Mouse (Mus musculus) heart, postnatal 0 days (tissue): ENCODE measurements at regions not wholly inside any gene's neighbourhood (a gene's known extent, or its start where the extent isn't known, plus 50 kb on each side); places are given as distances from the start of the nearest gene placed in this dataset.
A peak's percentile ranks its signal among the peaks of the same experiment; 100 is the strongest.

Experiments used
- ATAC-seq: fragments of 200-750 bp; cut with Nextera tagmentation; 2 replicates; pipeline ENCODE4 v1.8.0; 2017; ENCODE audit warnings: low read depth, moderate number of reproducible peaks, moderate library complexity; ENCODE audit not compliant: insufficient read depth
- DNase-seq: peaks from one replicate; pipeline ENCODE4 v3.0.0-alpha.2; 2016; ENCODE audit warnings: low spot score
- H3K27ac ChIP-seq: fragments of 300-500 bp; sonication (generic); 2 replicates; pipeline ENCODE4 v1.5.1; 2014; ENCODE audit warnings: low read depth, mild to moderate bottlenecking
- H3K27me3 ChIP-seq: fragments of 300-500 bp; sonication (generic); 2 replicates; pipeline ENCODE4 v1.6.1; 2014; ENCODE audit warnings: low read length, mixed read lengths; ENCODE audit not compliant: control insufficient read depth, insufficient read depth
- H3K36me3 ChIP-seq: fragments of 300-500 bp; sonication (generic); replicated peaks from 2 replicates; pipeline ENCODE4 v1.6.1; 2014; ENCODE audit warnings: low read length, mixed read lengths; ENCODE audit not compliant: control insufficient read depth, insufficient read depth
- H3K4me1 ChIP-seq: fragments of 300-500 bp; sonication (generic); 2 replicates; pipeline ENCODE4 v1.6.1; 2014; ENCODE audit warnings: antibody characterized with exemption; ENCODE audit not compliant: control insufficient read depth, insufficient read depth
- H3K4me2 ChIP-seq: fragments of 300-500 bp; sonication (generic); 2 replicates; pipeline ENCODE4 v1.6.1; 2014; ENCODE audit warnings: low read depth, mild to moderate bottlenecking, low read length, moderate library complexity
- H3K4me3 ChIP-seq: fragments of 300-500 bp; sonication (generic); 2 replicates; pipeline ENCODE4 v1.5.1; 2014; ENCODE audit warnings: low read depth, low read length
- H3K9ac ChIP-seq: fragments of 300-500 bp; sonication (generic); replicated peaks from 2 replicates; pipeline ENCODE4 v1.6.1; 2014; ENCODE audit warnings: low read depth, low read length, mixed read lengths
- H3K9me3 ChIP-seq: fragments of 300-500 bp; sonication (generic); replicated peaks from 2 replicates; pipeline ENCODE4 v1.6.1; 2016; ENCODE audit warnings: low read length; ENCODE audit not compliant: control insufficient read depth
- CTCF ChIP-seq: IDR thresholded peaks from 2 replicates; pipeline ENCODE4 v1.5.1; 2016; ENCODE audit warnings: antibody characterized with exemption, control low read depth, low read depth
- EP300 ChIP-seq: IDR thresholded peaks from 2 replicates; pipeline ENCODE4 v1.6.1; 2016; ENCODE audit warnings: antibody characterized with exemption, low read depth
- WGBS: fragments of 180-500 bp; shearing (Covaris S2); extraction: QIAGEN DNeasy Blood & Tissue Kit; methylation state at CpG from one replicate; pipeline ENCODE4 v1.1.7; 2014; 5-methylcytosine and 5-hydroxymethylcytosine counted together

DNA sequence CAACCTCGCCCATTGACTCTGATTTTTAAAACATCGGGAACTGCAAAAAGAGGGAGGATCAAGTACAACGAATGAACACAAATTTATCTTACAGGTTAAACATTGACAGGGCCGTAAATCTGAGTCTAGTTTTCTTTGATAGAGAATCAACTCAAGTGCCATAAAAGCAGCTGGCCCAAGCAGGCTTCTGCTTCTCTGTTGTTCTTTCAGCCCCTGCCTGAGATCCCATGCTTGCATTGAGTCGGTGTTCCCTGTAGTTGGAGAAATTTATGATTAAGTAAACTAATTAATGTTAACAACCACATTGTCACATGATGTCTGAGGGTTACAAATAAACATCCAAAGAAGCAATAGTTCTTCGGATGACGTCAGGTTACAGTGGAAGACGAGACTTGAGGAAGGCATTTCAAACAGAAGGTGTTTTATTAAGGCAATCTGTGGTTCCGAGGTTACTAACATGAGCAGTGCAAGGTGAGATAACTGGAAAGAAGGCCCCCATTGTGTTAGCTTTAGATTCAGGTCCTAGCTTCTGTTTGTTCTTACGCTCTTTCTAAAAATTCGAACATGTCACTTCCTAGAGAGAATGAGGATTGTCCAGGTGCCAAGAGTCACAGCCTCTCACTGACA, 233.9 kb upstream of the Pde3a start:
- H3K4me1 ChIP-seq: no peaks in the 10 kb centered on the region
- no peak overlapping the region for H3K4me3 ChIP-seq
- H3K9ac ChIP-seq: no peak overlapping the region
- no peak for ATAC-seq
- DNase-seq: no peak
- TF ChIP-seq EP300 (no peak), CTCF (no peak)
- no peaks in the 10 kb centered on the region for H3K36me3 ChIP-seq
- H3K4me2 ChIP-seq: no peak overlapping the region
- WGBS: 84% methylated on average over 11 of the region's 11 CpGs
- no peak overlapping the region for H3K27ac ChIP-seq
- H3K9me3 ChIP-seq: no peaks in the 10 kb centered on the region
- H3K27me3 ChIP-seq: no peaks in the 10 kb centered on the region

DNA sequence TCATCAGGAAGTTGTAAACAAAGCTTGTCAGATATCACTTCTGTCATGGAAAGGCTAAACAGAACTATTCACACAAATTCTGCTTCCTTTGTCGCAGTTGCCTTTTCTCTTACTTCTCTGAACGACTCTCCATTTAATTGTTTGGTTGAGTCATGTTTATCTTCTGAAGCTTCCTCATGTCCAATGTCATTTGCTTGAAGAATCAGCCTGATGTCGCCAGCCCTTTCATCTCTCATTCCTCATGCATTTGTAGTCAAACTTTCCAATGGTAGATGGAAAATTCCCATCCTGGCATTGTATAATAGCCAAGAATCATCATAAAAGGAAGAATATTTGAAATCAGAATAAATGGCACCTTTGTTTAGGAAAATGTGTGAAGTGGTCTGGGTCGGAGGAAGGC, 225.6 kb upstream of the Pde3a start:
- no peak overlapping the region for H3K4me3 ChIP-seq
- no peaks in the 10 kb centered on the region for H3K36me3 ChIP-seq
- H3K27ac ChIP-seq: no peak overlapping the region
- H3K9me3 ChIP-seq: no peaks in the 10 kb centered on the region
- H3K4me2 ChIP-seq: no peak overlapping the region
- no peaks in the 10 kb centered on the region for H3K4me1 ChIP-seq
- no peak overlapping the region for H3K9ac ChIP-seq
- ATAC-seq (no peak), DNase-seq (no peak)
- WGBS: 59% methylated on average over 4 of the region's 4 CpGs
- no peaks in the 10 kb centered on the region for H3K27me3 ChIP-seq
- TF ChIP-seq EP300: no peak
- no peak for TF ChIP-seq CTCF

DNA sequence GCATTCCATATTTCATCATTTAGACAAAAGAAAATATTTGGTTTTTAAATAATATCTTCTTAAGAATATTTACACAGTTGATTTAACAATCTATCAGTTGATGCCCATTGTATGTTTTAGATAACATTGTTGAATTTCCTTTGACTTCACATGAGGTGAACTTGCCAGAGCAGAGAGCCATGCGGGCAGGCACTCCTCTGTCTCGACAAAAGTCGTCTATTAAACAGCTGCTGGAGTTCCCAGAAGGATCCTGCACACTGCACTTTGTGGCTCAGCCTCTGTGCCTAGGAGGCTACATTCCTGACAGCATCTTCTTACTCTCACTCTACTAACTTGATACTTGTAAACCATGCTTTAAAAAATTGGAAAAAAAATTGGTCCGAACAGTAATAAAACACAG, 221.7 kb upstream of the Pde3a start:
- WGBS: 54% methylated on average over 4 of the region's 4 CpGs
- no peak for DNase-seq
- H3K4me3 ChIP-seq: no peak overlapping the region
- ATAC-seq: no peak
- TF ChIP-seq EP300: no peak
- no peak for TF ChIP-seq CTCF
- H3K36me3 ChIP-seq: no peaks in the 10 kb centered on the region
- no peak overlapping the region for H3K27ac ChIP-seq
- no peak overlapping the region for H3K9ac ChIP-seq
- no peaks in the 10 kb centered on the region for H3K9me3 ChIP-seq
- no peak overlapping the region for H3K4me2 ChIP-seq
- H3K27me3 ChIP-seq: no peaks in the 10 kb centered on the region
- H3K4me1 ChIP-seq: no peaks in the 10 kb centered on the region

DNA sequence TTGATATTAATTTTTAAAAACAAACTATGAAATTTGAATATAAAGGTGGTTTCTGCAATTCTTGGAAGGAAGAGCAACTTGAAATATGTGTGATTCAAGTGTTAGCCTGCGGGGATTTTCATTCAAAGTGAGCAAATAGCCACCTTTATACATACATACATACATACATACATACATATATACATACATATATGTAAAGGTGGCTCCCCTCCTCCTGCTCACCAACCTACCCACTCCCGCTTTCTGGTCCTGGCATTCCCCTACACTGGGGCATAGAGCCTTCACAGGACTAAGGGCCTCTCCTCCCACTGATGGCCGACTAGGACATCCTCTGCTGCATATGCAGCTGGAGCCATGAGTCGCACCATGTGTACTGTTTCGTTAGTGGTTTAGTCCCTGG, 221.3 kb upstream of the Pde3a start:
- Histone ChIP-seq H3K27ac (no peak overlapping the region), H3K9me3 (no peaks in the 10 kb centered on the region), H3K4me1 (no peaks in the 10 kb centered on the region), H3K9ac (no peak overlapping the region), H3K4me3 (no peak overlapping the region), H3K27me3 (no peaks in the 10 kb centered on the region), H3K36me3 (no peaks in the 10 kb centered on the region), H3K4me2 (no peak overlapping the region)
- TF ChIP-seq EP300 (no peak), CTCF (no peak)
- WGBS: 71% methylated on average over 5 of the region's 5 CpGs
- DNase-seq: no peak
- ATAC-seq: no peak

DNA sequence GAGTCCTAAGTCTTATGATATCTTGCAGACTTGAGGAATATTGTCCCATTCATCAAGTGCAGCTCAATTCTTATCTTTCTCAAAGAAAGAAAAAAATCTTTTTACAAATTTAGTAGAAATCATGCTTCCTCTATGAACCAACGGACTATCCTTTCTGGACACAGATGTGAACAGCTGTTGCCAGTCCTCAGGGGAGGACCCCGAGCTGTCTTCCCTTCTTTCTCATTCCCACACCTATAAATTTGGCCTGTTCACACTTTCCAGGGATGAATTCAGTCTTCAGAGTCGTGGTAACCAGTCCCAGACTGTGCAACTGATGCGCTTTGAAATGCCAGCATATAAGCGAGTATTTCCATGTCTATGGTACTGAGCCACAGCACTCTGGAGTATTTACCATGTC, 214.2 kb upstream of the Pde3a start:
- DNase-seq (no peak), ATAC-seq (no peak)
- Histone ChIP-seq H3K27ac (no peak overlapping the region), H3K36me3 (no peaks in the 10 kb centered on the region), H3K4me3 (no peak overlapping the region), H3K4me1 (no peaks in the 10 kb centered on the region), H3K27me3 (no peaks in the 10 kb centered on the region), H3K4me2 (no peak overlapping the region), H3K9ac (no peak overlapping the region), H3K9me3 (no peaks in the 10 kb centered on the region)
- TF ChIP-seq CTCF (no peak), EP300 (no peak)
- 55% methylated on average over 5 of the region's 5 CpGs for WGBS

DNA sequence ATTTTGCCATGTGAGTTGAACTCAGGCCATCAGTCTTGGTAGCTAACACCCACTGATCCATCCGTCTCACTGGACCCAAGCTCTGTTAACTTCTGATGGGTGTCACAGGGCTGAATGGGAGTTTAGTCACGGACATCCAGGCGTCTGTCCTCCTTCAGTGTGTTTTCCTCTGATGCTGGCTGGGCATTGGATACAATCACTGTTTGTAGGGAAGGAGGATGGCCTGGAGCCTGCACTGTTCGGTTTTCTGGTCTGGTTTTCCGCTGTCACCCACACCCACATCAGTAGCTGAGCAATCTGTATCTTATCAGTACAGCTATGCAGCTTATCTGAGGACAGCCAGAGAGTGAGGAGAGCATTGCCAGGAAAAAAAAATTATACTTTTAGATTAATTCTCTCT, 207.7 kb upstream of the Pde3a start:
- Histone ChIP-seq H3K4me3 (no peak overlapping the region), H3K4me2 (peak overlapping the region; percentile 1; the same call in 1 of the 2 replicates), H3K9me3 (no peaks in the 10 kb centered on the region), H3K36me3 (no peaks in the 10 kb centered on the region), H3K9ac (no peak overlapping the region), H3K27me3 (no peaks in the 10 kb centered on the region), H3K27ac (peak overlapping the region; percentile 72), H3K4me1 (no peaks in the 10 kb centered on the region)
- DNase-seq (no peak), ATAC-seq (peak; percentile 57)
- 27% methylated on average over 5 of the region's 5 CpGs for WGBS
- TF ChIP-seq CTCF (no peak), EP300 (no peak)
